Mouse (Mus musculus) ES-Bruce4 (cell line): ENCODE measurements around the gene Prrc2a.

Source experiments
- CTCF ChIP-seq: IDR thresholded peaks from one replicate; pipeline ENCODE4 v1.8.1; 2011; ENCODE audit warnings: low read depth, low read length
- POLR2A ChIP-seq: IDR thresholded peaks from one replicate; pipeline ENCODE4 v1.8.1; 2011; ENCODE audit warnings: low read length; ENCODE audit not compliant: insufficient read depth

DNA sequence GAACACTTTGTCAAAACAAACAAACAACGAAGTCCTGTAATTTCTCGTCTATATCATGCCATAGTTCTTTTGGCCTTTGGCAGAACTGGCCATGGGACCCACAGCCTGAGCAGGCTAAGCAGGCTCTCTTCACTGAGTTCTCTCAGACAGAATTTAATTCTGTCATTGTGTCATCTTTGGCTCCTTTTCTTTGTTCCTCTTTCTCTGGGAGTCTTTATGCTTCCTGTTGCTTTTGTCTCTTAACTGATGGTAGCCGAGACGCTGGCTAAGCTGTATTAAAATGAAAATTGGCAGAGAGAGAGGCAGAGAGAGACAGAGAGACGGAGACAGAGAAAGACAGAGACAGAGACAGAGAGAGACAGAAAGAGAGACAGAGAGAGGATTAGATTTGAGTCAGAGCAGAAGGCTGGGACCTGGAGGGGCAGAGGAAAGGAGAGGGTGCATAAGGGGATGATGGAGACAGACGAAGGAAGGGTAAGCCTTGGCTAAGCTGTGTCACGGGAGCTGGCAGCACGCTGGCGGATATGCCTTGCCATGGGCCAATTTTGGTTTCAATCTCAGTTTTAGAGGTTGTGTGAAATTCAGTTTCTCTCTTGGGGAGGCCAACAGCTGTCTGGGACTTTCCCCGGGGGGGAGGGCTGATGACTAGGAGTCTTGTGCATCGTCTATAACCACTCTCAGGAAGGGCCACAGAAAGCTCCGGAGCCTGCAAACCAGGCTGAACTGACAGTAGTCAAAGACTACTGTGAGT lies 45.3 kb upstream of the Prrc2a start:
- TF ChIP-seq POLR2A (no peak), CTCF (no peak)
